Mouse (Mus musculus): ENCODE data around the gene Rbfox1.

Gene Rbfox1

GRCm38 (mm10) chr16:7034231-7034630 is 1149.1 kb downstream of the Rbfox1 start:
- no peak for DNase-seq (ENCODE audit: low read depth, low spot score)

- no peak for DNase-seq (ENCODE audit: low read depth, low spot score)
Measured at GRCm38 (mm10) chr16:7036566-7036965, 1151.4 kb downstream of the Rbfox1 start.

- DNase-seq (ENCODE audit: low read depth, low spot score): no peak
Measured at GRCm38 (mm10) chr16:7036988-7037387, 1151.8 kb downstream of the Rbfox1 start.

- DNase-seq (ENCODE audit: low read depth, low spot score): no peak
Measured at GRCm38 (mm10) chr16:7038639-7039260, 1153.6 kb downstream of the Rbfox1 start.

- DNase-seq (ENCODE audit: low read depth, low spot score): no peak
Measured at GRCm38 (mm10) chr16:7039404-7040367, 1154.5 kb downstream of the Rbfox1 start.

- DNase-seq (ENCODE audit: low read depth, low spot score): no peak
Measured at GRCm38 (mm10) chr16:7040691-7041090, 1155.5 kb downstream of the Rbfox1 start.

GRCm38 (mm10) chr16:7047421-7047820 is 1162.3 kb downstream of the Rbfox1 start:
- DNase-seq (ENCODE audit: low read depth, low spot score): no peak

- peak; percentile 1 for DNase-seq (ENCODE audit: low read depth, low spot score)
Measured at GRCm38 (mm10) chr16:7049162-7049971, 1164.2 kb downstream of the Rbfox1 start.

GRCm38 (mm10) chr16:7050945-7051344 is 1165.8 kb downstream of the Rbfox1 start:
- no peak for DNase-seq (ENCODE audit: low read depth, low spot score)

GRCm38 (mm10) chr16:7051991-7052390 is 1166.8 kb downstream of the Rbfox1 start:
- no peak for DNase-seq (ENCODE audit: low read depth, low spot score)

GRCm38 (mm10) chr16:7052408-7052807 is 1167.3 kb downstream of the Rbfox1 start:
- DNase-seq (ENCODE audit: low read depth, low spot score): no peak

GRCm38 (mm10) chr16:7057789-7058188 is 1172.6 kb downstream of the Rbfox1 start:
- DNase-seq (ENCODE audit: low read depth, low spot score): no peak

- DNase-seq (ENCODE audit: low read depth, low spot score): no peak
Measured at GRCm38 (mm10) chr16:7058556-7058955, 1173.4 kb downstream of the Rbfox1 start.

- DNase-seq (ENCODE audit: low read depth, low spot score): no peak
Measured at GRCm38 (mm10) chr16:7059596-7059995, 1174.4 kb downstream of the Rbfox1 start.

GRCm38 (mm10) chr16:7060864-7061263 is 1175.7 kb downstream of the Rbfox1 start:
- no peak for DNase-seq (ENCODE audit: low read depth, low spot score)

- no peak for DNase-seq (ENCODE audit: low read depth, low spot score)
Measured at GRCm38 (mm10) chr16:7062512-7062911, 1177.4 kb downstream of the Rbfox1 start.

- no peak for DNase-seq (ENCODE audit: low read depth, low spot score)
Measured at GRCm38 (mm10) chr16:7067109-7067508, 1182.0 kb downstream of the Rbfox1 start.

- DNase-seq (ENCODE audit: low read depth, low spot score): no peak
Measured at GRCm38 (mm10) chr16:7069599-7069998, 1184.4 kb downstream of the Rbfox1 start.

- no peak for DNase-seq (ENCODE audit: low read depth, low spot score)
Measured at GRCm38 (mm10) chr16:7074786-7075185, 1189.6 kb downstream of the Rbfox1 start.

GRCm38 (mm10) chr16:7075749-7076148 is 1190.6 kb downstream of the Rbfox1 start:
- no peak for DNase-seq (ENCODE audit: low read depth, low spot score)

- DNase-seq (ENCODE audit: low read depth, low spot score): no peak
Measured at GRCm38 (mm10) chr16:7076305-7076704, 1191.2 kb downstream of the Rbfox1 start.

GRCm38 (mm10) chr16:7076707-7077106 is 1191.6 kb downstream of the Rbfox1 start:
- no peak for DNase-seq (ENCODE audit: low read depth, low spot score)
